Comparison of ENCODE assay signal across 20 mouse cellular contexts in genomic region chr19:27176558-27176957, GRCm38 (mm10). TPM values are rescaled to one million over a fixed set of nuclear protein-coding genes. Genes with fewer than 3 reads are reported as not detected.
DNase-seq lines count a peak whose midpoint lies in the region; ATAC-seq and TF ChIP-seq lines count a peak whose summit lies in the region.
"Had no signal": no experiment of that assay in that cellular context is flagged by ENCODE, and none has a peak within 500 bp of the region (broad histone marks: within the 10 kb centered on the region; RNA-seq: fewer than 3 reads in every experiment).

No protein-coding gene starts in this region.

- H3K4me1 ChIP-seq in liver, adult 2 months (ENCODE audit: control insufficient read depth, insufficient read depth, low read length) = peaks cover 5% of the 10 kb centered on the region; the same call in 1 of the 2 replicates
- no peaks in the 10 kb centered on the region; the same call in 1 of the 2 replicates for H3K4me1 ChIP-seq in liver, postnatal 0 days (ENCODE audit: insufficient read depth)
- H3K4me1 ChIP-seq in forebrain, embryonic 16.5 days (replicated peaks; ENCODE audit: control insufficient read depth, insufficient read depth, low read length) = peaks cover 10% of the 10 kb centered on the region
- H3K4me1 ChIP-seq: embryonic facial prominence, embryonic 12.5 days; liver, embryonic 15.5 days had no signal

- H3K27ac ChIP-seq in liver, adult 2 months (replicated peaks; ENCODE audit: insufficient read depth, low read depth, low read length) = no peak overlapping the region
- no peak overlapping the region for H3K27ac ChIP-seq in liver, postnatal 0 days (ENCODE audit: low read depth)
- H3K27ac ChIP-seq in forebrain, embryonic 16.5 days (ENCODE audit: low read length) = no peak overlapping the region
- H3K27ac ChIP-seq: embryonic facial prominence, embryonic 12.5 days; limb, embryonic 13.5 days; liver, embryonic 15.5 days; midbrain, embryonic 15.5 days had no signal

- H3K4me3 ChIP-seq in liver, adult 2 months (ENCODE audit: insufficient read depth, low read depth, low read length) = no peak overlapping the region
- no peak overlapping the region for H3K4me3 ChIP-seq in liver, postnatal 0 days (ENCODE audit: low read depth, low read length)
- H3K4me3 ChIP-seq in myocyte = no peak overlapping the region
- no peak overlapping the region for H3K4me3 ChIP-seq in forebrain, embryonic 16.5 days (replicated peaks; ENCODE audit: low read length)
- H3K4me3 ChIP-seq: embryonic facial prominence, embryonic 12.5 days; limb, embryonic 13.5 days; liver, embryonic 15.5 days; megakaryocyte, embryonic 14.5 days; midbrain, embryonic 15.5 days had no signal

- no peak for ATAC-seq in liver, postnatal 0 days
- ATAC-seq in forebrain, embryonic 16.5 days = no peak
- ATAC-seq: hindbrain, embryonic 16.5 days; intestine, postnatal 0 days; midbrain, embryonic 15.5 days had no signal

- H3K9ac ChIP-seq in liver, adult 2 months (ENCODE audit: low read depth, low read length) = no peak overlapping the region
- no peak overlapping the region for H3K9ac ChIP-seq in liver, postnatal 0 days (replicated peaks)
- H3K9ac ChIP-seq in forebrain, embryonic 16.5 days (replicated peaks; ENCODE audit: low read depth, low read length) = no peak overlapping the region
- H3K9ac ChIP-seq: embryonic facial prominence, embryonic 12.5 days; limb, embryonic 13.5 days; liver, embryonic 15.5 days; midbrain, embryonic 15.5 days had no signal

- H3K79me2 ChIP-seq in liver, adult 2 months (ENCODE audit: control insufficient read depth, insufficient read depth, low read length) = no peaks in the 10 kb centered on the region
- H3K79me2 ChIP-seq in myocyte (ENCODE audit: control insufficient read depth, insufficient read depth) = no peaks in the 10 kb centered on the region

- WGBS in liver, adult 2 months = 42% methylated on average over 4 of the region's 4 CpGs
- WGBS in liver, postnatal 0 days (ENCODE audit: insufficient replicate concordance) = 77% methylated on average over 4 of the region's 4 CpGs
- 86% methylated on average over 4 of the region's 4 CpGs for WGBS in forebrain, embryonic 16.5 days

- no peak for TF ChIP-seq EP300 in liver, postnatal 0 days (IDR thresholded peaks at IDR 0.05; ENCODE audit: low read depth)

- H3K4me2 ChIP-seq in liver, postnatal 0 days (ENCODE audit: low read depth, low read length) = no peak overlapping the region
- H3K4me2 ChIP-seq in myocyte (ENCODE audit: low read depth) = no peak overlapping the region
- no peak overlapping the region for H3K4me2 ChIP-seq in forebrain, embryonic 16.5 days (ENCODE audit: low read length)
- H3K4me2 ChIP-seq: embryonic facial prominence, embryonic 12.5 days; limb, embryonic 13.5 days; liver, embryonic 15.5 days; midbrain, embryonic 15.5 days had no signal

- no peak for TF ChIP-seq CTCF in liver, adult 2 months (IDR thresholded peaks at IDR 0.05; ENCODE audit: low read depth, low read length)
- TF ChIP-seq CTCF in liver, postnatal 0 days (IDR thresholded peaks at IDR 0.05; ENCODE audit: low read depth) = no peak

- H3K9me3 ChIP-seq in liver, postnatal 0 days (ENCODE audit: low read length) = no peaks in the 10 kb centered on the region
- H3K9me3 ChIP-seq in forebrain, embryonic 16.5 days (ENCODE audit: control insufficient read depth, low read length) = no peaks in the 10 kb centered on the region
- H3K9me3 ChIP-seq: embryonic facial prominence, embryonic 12.5 days; limb, embryonic 13.5 days; liver, embryonic 15.5 days; megakaryocyte, embryonic 14.5 days; midbrain, embryonic 15.5 days had no signal

- DNase-seq in adrenal gland, adult 2 months = peak; percentile 16
- no peak for DNase-seq in adrenal gland, adult 18-20 months (ENCODE audit: low spot score in 2 of 2)
- peak; percentile 95 for DNase-seq in liver, adult 2 months (ENCODE audit: extremely low read depth, low read depth, low spot score)
- DNase-seq in liver, postnatal 0 days = no peak
- DNase-seq in lung, adult 18-20 months = peak; percentile 79 to 83
- DNase-seq in urinary bladder, postnatal 36 days (ENCODE audit: low spot score in 2 of 2) = no peak
- DNase-seq: cerebellum, adult 2 months; kidney, postnatal 14 days; retina, postnatal 1 day; right cerebral cortex, postnatal 4 days; thymus, postnatal 4 days had no signal

- no peaks in the 10 kb centered on the region for H3K27me3 ChIP-seq in liver, adult 2 months (ENCODE audit: control insufficient read depth, insufficient read depth, low read length)
- no peaks in the 10 kb centered on the region for H3K27me3 ChIP-seq in liver, postnatal 0 days (ENCODE audit: insufficient read depth, low read length)
- H3K27me3 ChIP-seq in myocyte (ENCODE audit: control insufficient read depth, insufficient read depth, insufficient read length) = no peaks in the 10 kb centered on the region
- H3K27me3 ChIP-seq in forebrain, embryonic 16.5 days (replicated peaks; ENCODE audit: control insufficient read depth, insufficient read depth, low read length) = no peaks in the 10 kb centered on the region
- H3K27me3 ChIP-seq: embryonic facial prominence, embryonic 12.5 days; limb, embryonic 13.5 days; liver, embryonic 15.5 days; megakaryocyte, embryonic 14.5 days; midbrain, embryonic 15.5 days had no signal

- H3K36me3 ChIP-seq in liver, adult 2 months (ENCODE audit: control insufficient read depth, insufficient read depth, low read length) = no peaks in the 10 kb centered on the region
- no peaks in the 10 kb centered on the region for H3K36me3 ChIP-seq in liver, postnatal 0 days (replicated peaks; ENCODE audit: insufficient read depth, low read length)
- H3K36me3 ChIP-seq in myocyte (ENCODE audit: control insufficient read depth, insufficient read depth) = no peaks in the 10 kb centered on the region
- no peaks in the 10 kb centered on the region for H3K36me3 ChIP-seq in forebrain, embryonic 16.5 days (ENCODE audit: control insufficient read depth, insufficient read depth)
- H3K36me3 ChIP-seq: embryonic facial prominence, embryonic 12.5 days; limb, embryonic 13.5 days; liver, embryonic 15.5 days; midbrain, embryonic 15.5 days had no signal

- TF ChIP-seq POLR2A in liver, adult 2 months (IDR thresholded peaks at IDR 0.05; ENCODE audit: extremely low read depth, insufficient read depth, low read length) = no peak
- TF ChIP-seq POLR2A in myocyte (IDR thresholded peaks at IDR 0.05; ENCODE audit: insufficient read length, low read depth) = no peak

- no peak overlapping the region for H3ac ChIP-seq in myocyte (ENCODE audit: control insufficient read depth, insufficient read length)

TF ChIP-seq in myocyte, 11 proteins besides CTCF, POLR2A, EP300 and RAD21:
- TF ChIP-seq CEBPB (IDR thresholded peaks at IDR 0.05; ENCODE audit: insufficient read depth, poor library complexity, severe bottlenecking) (peak; percentile 69), REST (IDR thresholded peaks at IDR 0.05; ENCODE audit: insufficient read depth, insufficient read length) (no peak), USF1 (IDR thresholded peaks at IDR 0.05; ENCODE audit: low read depth) (peak; percentile 89), MYOD1 (IDR thresholded peaks at IDR 0.05; ENCODE audit: control insufficient read depth in 1 of 3, insufficient read length in 2 of 3, low read depth in 2 of 3) (peak; percentile 90 to 98 (median 96)), MAX (IDR thresholded peaks at IDR 0.05; ENCODE audit: low read depth) (no peak), MYOG (IDR thresholded peaks at IDR 0.05; ENCODE audit: control insufficient read depth in 1 of 3, insufficient read depth in 1 of 3, insufficient read length in 2 of 3, low read depth in 2 of 3) (peak in 2 of 3 experiments; percentile 79 to 89), TCF12 (IDR thresholded peaks at IDR 0.05; ENCODE audit: insufficient read depth, poor library complexity, severe bottlenecking) (peak; percentile 83), SRF (IDR thresholded peaks at IDR 0.05; ENCODE audit: control insufficient read depth, insufficient read length, low read depth) (no peak), TCF3 (IDR thresholded peaks at IDR 0.05; ENCODE audit: insufficient read length, low read depth) (peak; percentile 49)

RNA-seq across cellular contexts. Expression of gene Vldlr, which starts 39.7 kb away (rescaled TPM):
- total RNA-seq in adrenal gland, adult 2 months (2021) = 10 to 100 TPM; 18.5 to 35.4 TPM
- polyA plus RNA-seq in adrenal gland, adult 2 months (2012; rRNA removed) = 38.0 and 41.0 TPM in 2 replicates
- total RNA-seq in adrenal gland, adult 18-20 months (2021) = 10 to 100 TPM; 29.2 to 30.6 TPM
- 5.2 and 7.3 TPM in 2 replicates for total RNA-seq in liver, adult 2 months (2014; rRNA removed)
- polyA plus RNA-seq in liver, adult 2 months (2012; rRNA removed) = 3.8 and 9.1 TPM in 2 replicates
- 0.96 and 1.2 TPM in 2 replicates for polyA plus RNA-seq in liver, postnatal 0 days (2015; fragmentation: Nextera tagmentation; extraction: Ambion mirVana)
- polyA plus RNA-seq in myocyte (2012; fragmentation: generic; extraction: Trizol) = 6.9 TPM
- 40.5 and 41.2 TPM in 2 replicates for polyA plus RNA-seq in forebrain, embryonic 16.5 days (2015; fragmentation: Nextera tagmentation; extraction: Ambion mirVana)

Comparison
In these comparisons a context has a peak if more than half of its experiments do, and no peak if none do; other contexts are left out.
1. DNase-seq: peak in adrenal gland, adult 2 months (single experiment), liver, adult 2 months (single experiment) and lung, adult 18-20 months (2 of 2); none in adrenal gland, adult 18-20 months (0 of 2), liver, postnatal 0 days (single experiment) and urinary bladder, postnatal 36 days (0 of 2).